Mouse (Mus musculus): ENCODE data around the gene 2310011J03Rik. TPM values are rescaled to one million over a fixed set of nuclear protein-coding genes. Genes with fewer than 3 reads are reported as not detected.

Gene 2310011J03Rik
- polyA plus RNA-seq, 1 experiment from 2014 or later: 43.4 TPM

- Histone ChIP-seq H3K9me3 (ENCODE audit: control insufficient read depth, low read length) (no peaks in the 10 kb centered on the region), H3K4me3 (ENCODE audit: low read depth, low read length) (no peak overlapping the region), H3K27me3 (replicated peaks; ENCODE audit: control insufficient read depth, insufficient read depth, low read length) (peaks cover 74% of the 10 kb centered on the region), H3K36me3 (ENCODE audit: control insufficient read depth, insufficient read depth, low read length) (no peaks in the 10 kb centered on the region), H3K9ac (ENCODE audit: low read length) (no peak overlapping the region), H3K27ac (ENCODE audit: low read depth) (no peak overlapping the region), H3K4me1 (replicated peaks; ENCODE audit: control insufficient read depth, insufficient read depth, low read length) (no peaks in the 10 kb centered on the region), H3K4me2 (ENCODE audit: low read length) (no peak overlapping the region)
- DNase-seq (ENCODE audit: low spot score) (no peak), ATAC-seq (replicated peaks; ENCODE audit: low FRiP score, low TSS enrichment, low read depth) (0 out of 2 replicates have a peak, but pooled peaks have one; percentile 30)
- 11% methylated on average over 9 of the region's 9 CpGs for whole genome bisulfite sequencing
These were observed 17.9 kb downstream of the 2310011J03Rik start for GRCm38 (mm10) chr10:80302471-80302881.

- no peak overlapping the region for H3K4me2 ChIP-seq (ENCODE audit: low read length)
- no peaks in the 10 kb centered on the region for H3K9me3 ChIP-seq (ENCODE audit: control insufficient read depth, low read length)
- 66% methylated on average over 5 of the region's 5 CpGs for WGBS
- H3K36me3 ChIP-seq (ENCODE audit: control insufficient read depth, insufficient read depth, low read length): no peaks in the 10 kb centered on the region
- no peak overlapping the region for H3K27ac ChIP-seq (ENCODE audit: low read depth)
- H3K27me3 ChIP-seq (replicated peaks; ENCODE audit: control insufficient read depth, insufficient read depth, low read length): peaks cover 78% of the 10 kb centered on the region
- H3K4me3 ChIP-seq (ENCODE audit: low read depth, low read length): no peak overlapping the region
- H3K4me1 ChIP-seq (replicated peaks; ENCODE audit: control insufficient read depth, insufficient read depth, low read length): no peaks in the 10 kb centered on the region
- no peak overlapping the region for H3K9ac ChIP-seq (ENCODE audit: low read length)
- ATAC-seq (replicated peaks; ENCODE audit: low FRiP score, low TSS enrichment, low read depth) (no peak), DNase-seq (ENCODE audit: low spot score) (no peak)
These were observed 18.3 kb downstream of the 2310011J03Rik start for GRCm38 (mm10) chr10:80302082-80302355.

GRCm38 (mm10) chr10:80301256-80302081, 18.9 kb downstream of the 2310011J03Rik start:
- Histone ChIP-seq H3K27ac (ENCODE audit: low read depth) (no peak overlapping the region), H3K4me3 (ENCODE audit: low read depth, low read length) (no peak overlapping the region), H3K36me3 (ENCODE audit: control insufficient read depth, insufficient read depth, low read length) (no peaks in the 10 kb centered on the region), H3K9ac (ENCODE audit: low read length) (no peak overlapping the region), H3K4me2 (ENCODE audit: low read length) (peak overlapping the region; percentile 16; the same call in 1 of the 2 replicates), H3K9me3 (ENCODE audit: control insufficient read depth, low read length) (no peaks in the 10 kb centered on the region), H3K4me1 (replicated peaks; ENCODE audit: control insufficient read depth, insufficient read depth, low read length) (0 out of 2 replicates have a peak, but pooled peaks cover 1% of the 10 kb centered on the region), H3K27me3 (replicated peaks; ENCODE audit: control insufficient read depth, insufficient read depth, low read length) (peaks cover 79% of the 10 kb centered on the region)
- no peak for DNase-seq (ENCODE audit: low spot score)
- no peak for ATAC-seq (replicated peaks; ENCODE audit: low FRiP score, low TSS enrichment, low read depth)
- 79% methylated on average over 9 of the region's 10 CpGs for WGBS

- Histone ChIP-seq H3K27ac (ENCODE audit: low read depth) (no peak overlapping the region), H3K9ac (ENCODE audit: low read length) (no peak overlapping the region), H3K36me3 (ENCODE audit: control insufficient read depth, insufficient read depth, low read length) (no peaks in the 10 kb centered on the region), H3K9me3 (ENCODE audit: control insufficient read depth, low read length) (no peaks in the 10 kb centered on the region), H3K4me3 (ENCODE audit: low read depth, low read length) (no peak overlapping the region), H3K4me1 (replicated peaks; ENCODE audit: control insufficient read depth, insufficient read depth, low read length) (0 out of 2 replicates have a peak, but pooled peaks cover 4% of the 10 kb centered on the region), H3K4me2 (ENCODE audit: low read length) (no peak overlapping the region), H3K27me3 (replicated peaks; ENCODE audit: control insufficient read depth, insufficient read depth, low read length) (peaks cover 73% of the 10 kb centered on the region)
- ATAC-seq (replicated peaks; ENCODE audit: low FRiP score, low TSS enrichment, low read depth) (no peak), DNase-seq (ENCODE audit: low spot score) (no peak)
- WGBS: 32% methylated on average over 11 of the region's 11 CpGs
These were observed 19.6 kb downstream of the 2310011J03Rik start for GRCm38 (mm10) chr10:80300672-80301181.

GRCm38 (mm10) chr10:80299824-80300223, 20.5 kb downstream of the 2310011J03Rik start:
- Histone ChIP-seq H3K27ac (ENCODE audit: low read depth) (no peak overlapping the region), H3K9me3 (ENCODE audit: control insufficient read depth, low read length) (no peaks in the 10 kb centered on the region), H3K4me1 (replicated peaks; ENCODE audit: control insufficient read depth, insufficient read depth, low read length) (0 out of 2 replicates have a peak, but pooled peaks cover 4% of the 10 kb centered on the region), H3K4me3 (ENCODE audit: low read depth, low read length) (no peak overlapping the region), H3K36me3 (ENCODE audit: control insufficient read depth, insufficient read depth, low read length) (peaks cover 4% of the 10 kb centered on the region), H3K4me2 (ENCODE audit: low read length) (no peak overlapping the region), H3K9ac (ENCODE audit: low read length) (no peak overlapping the region), H3K27me3 (replicated peaks; ENCODE audit: control insufficient read depth, insufficient read depth, low read length) (peaks cover 65% of the 10 kb centered on the region)
- DNase-seq (ENCODE audit: low spot score) (no peak), ATAC-seq (replicated peaks; ENCODE audit: low FRiP score, low TSS enrichment, low read depth) (no peak)
- 51% methylated on average over 10 of the region's 10 CpGs for WGBS

- WGBS: 5% methylated on average over 15 of the region's 15 CpGs
- Histone ChIP-seq H3K27me3 (replicated peaks; ENCODE audit: control insufficient read depth, insufficient read depth, low read length) (peaks cover 60% of the 10 kb centered on the region), H3K36me3 (ENCODE audit: control insufficient read depth, insufficient read depth, low read length) (peaks cover 9% of the 10 kb centered on the region), H3K4me3 (ENCODE audit: low read depth, low read length) (peak overlapping the region; percentile 15), H3K9ac (ENCODE audit: low read length) (0 out of 2 replicates have a peak overlapping the region, but pooled peaks have one; percentile 7), H3K4me1 (replicated peaks; ENCODE audit: control insufficient read depth, insufficient read depth, low read length) (peaks cover 5% of the 10 kb centered on the region), H3K27ac (ENCODE audit: low read depth) (no peak overlapping the region), H3K4me2 (ENCODE audit: low read length) (0 out of 2 replicates have a peak overlapping the region, but pooled peaks have one; percentile 8), H3K9me3 (ENCODE audit: control insufficient read depth, low read length) (no peaks in the 10 kb centered on the region)
- ATAC-seq (replicated peaks; ENCODE audit: low FRiP score, low TSS enrichment, low read depth): no peak
- no peak for DNase-seq (ENCODE audit: low spot score)
These were observed 21.0 kb downstream of the 2310011J03Rik start for GRCm38 (mm10) chr10:80299301-80299700.

GRCm38 (mm10) chr10:80298571-80299281, 21.6 kb downstream of the 2310011J03Rik start:
- 0 out of 2 replicates have a peak overlapping the region, but pooled peaks have one; percentile 8 for H3K4me2 ChIP-seq (ENCODE audit: low read length)

GRCm38 (mm10) chr10:80297526-80298133, 22.7 kb downstream of the 2310011J03Rik start:
- no peak overlapping the region for H3K4me3 ChIP-seq (ENCODE audit: low read depth, low read length)
- no peak overlapping the region for H3K4me2 ChIP-seq (ENCODE audit: low read length)
- 71% methylated on average over 8 of the region's 8 CpGs for WGBS
- H3K4me1 ChIP-seq (replicated peaks; ENCODE audit: control insufficient read depth, insufficient read depth, low read length): peaks cover 16% of the 10 kb centered on the region
- H3K9ac ChIP-seq (ENCODE audit: low read length): no peak overlapping the region
- no peaks in the 10 kb centered on the region for H3K9me3 ChIP-seq (ENCODE audit: control insufficient read depth, low read length)
- H3K27ac ChIP-seq (ENCODE audit: low read depth): no peak overlapping the region
- peaks cover 21% of the 10 kb centered on the region for H3K36me3 ChIP-seq (ENCODE audit: control insufficient read depth, insufficient read depth, low read length)
- DNase-seq (ENCODE audit: low spot score): no peak
- H3K27me3 ChIP-seq (replicated peaks; ENCODE audit: control insufficient read depth, insufficient read depth, low read length): peaks cover 51% of the 10 kb centered on the region
- ATAC-seq (replicated peaks; ENCODE audit: low FRiP score, low TSS enrichment, low read depth): no peak

More at GRCm38 (mm10) chr10:80298571-80299281, 21.6 kb downstream of the 2310011J03Rik start:
- Histone ChIP-seq H3K36me3 (ENCODE audit: control insufficient read depth, insufficient read depth, low read length) (peaks cover 15% of the 10 kb centered on the region), H3K9ac (ENCODE audit: low read length) (0 out of 2 replicates have a peak overlapping the region, but pooled peaks have one; percentile 7), H3K9me3 (ENCODE audit: control insufficient read depth, low read length) (no peaks in the 10 kb centered on the region), H3K4me3 (ENCODE audit: low read depth, low read length) (peak overlapping the region; percentile 15), H3K27me3 (replicated peaks; ENCODE audit: control insufficient read depth, insufficient read depth, low read length) (peaks cover 56% of the 10 kb centered on the region), H3K27ac (ENCODE audit: low read depth) (no peak overlapping the region), H3K4me1 (replicated peaks; ENCODE audit: control insufficient read depth, insufficient read depth, low read length) (peaks cover 9% of the 10 kb centered on the region)
- ATAC-seq (replicated peaks; ENCODE audit: low FRiP score, low TSS enrichment, low read depth) (peak; percentile 19; the same call in 1 of the 2 replicates), DNase-seq (ENCODE audit: low spot score) (no peak)
- 4% methylated on average over 26 of the region's 26 CpGs for WGBS
